Mouse (Mus musculus) cortical plate, adult 2 months (tissue): ENCODE results near the gene Rpsa. TPM values are rescaled to one million over a fixed set of nuclear protein-coding genes. Genes with fewer than 3 reads are reported as not detected.

Experiments used
- H3K27ac ChIP-seq: fragments of 200-500 bp; 2 replicates; pipeline ENCODE4 v1.5.1; 2012; ENCODE audit warnings: low read length, control low read depth, inconsistent platforms; ENCODE audit not compliant: insufficient read depth
- H3K4me1 ChIP-seq: fragments of 200-500 bp; 2 replicates; pipeline ENCODE4 v1.6.1; 2011; ENCODE audit warnings: low read length; ENCODE audit not compliant: control insufficient read depth, insufficient read depth
- H3K4me3 ChIP-seq: fragments of 200-500 bp; 2 replicates; pipeline ENCODE4 v1.5.1; 2011; ENCODE audit warnings: mild to moderate bottlenecking, low read length, control low read depth; ENCODE audit not compliant: insufficient read depth
- CTCF ChIP-seq: fragments of 200-500 bp; IDR thresholded peaks from 2 replicates; pipeline ENCODE4 v1.5.1; 2011; ENCODE audit warnings: mild to moderate bottlenecking, control low read depth, low read length; ENCODE audit not compliant: insufficient read depth; ENCODE audit errors: extremely low read depth
- POLR2A ChIP-seq: fragments of 200-500 bp; IDR thresholded peaks from 2 replicates; pipeline ENCODE4 v1.6.1; 2011; ENCODE audit warnings: mild to moderate bottlenecking, low read length, control low read depth; ENCODE audit not compliant: insufficient read depth; ENCODE audit errors: extremely low read depth
- polyA plus RNA-seq: library from polyadenylated mRNA; depleted of rRNA; stranded (reverse); fragments of >200 nt; gene quantifications from 2 replicates; pipeline ENCODE4 v1.2.3, GENCODE M21; 2012

The Rpsa gene
- polyA plus RNA-seq, 1 experiment = 968 TPM

DNA sequence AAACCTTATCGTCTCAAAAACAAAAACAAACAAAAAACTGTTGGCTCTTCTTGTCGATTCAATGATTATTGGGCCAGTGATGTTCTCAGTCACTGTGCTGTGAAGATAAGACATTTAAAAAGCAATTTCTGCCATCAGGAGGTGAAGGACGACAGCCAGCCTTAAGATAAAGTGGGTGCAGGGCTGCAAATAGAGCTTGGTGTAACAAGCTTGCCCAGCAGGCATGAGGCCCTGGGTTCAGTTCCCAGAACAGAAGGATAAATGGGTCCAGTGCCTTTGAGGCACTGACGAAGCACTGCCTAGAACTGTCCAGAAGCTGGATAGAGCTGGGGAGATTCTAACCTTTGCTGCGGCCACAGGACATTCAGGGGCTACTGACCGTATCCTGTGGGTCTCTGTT is 15.0 kb upstream of the Rpsa start:
- TF ChIP-seq POLR2A (no peak), CTCF (no peak)

DNA sequence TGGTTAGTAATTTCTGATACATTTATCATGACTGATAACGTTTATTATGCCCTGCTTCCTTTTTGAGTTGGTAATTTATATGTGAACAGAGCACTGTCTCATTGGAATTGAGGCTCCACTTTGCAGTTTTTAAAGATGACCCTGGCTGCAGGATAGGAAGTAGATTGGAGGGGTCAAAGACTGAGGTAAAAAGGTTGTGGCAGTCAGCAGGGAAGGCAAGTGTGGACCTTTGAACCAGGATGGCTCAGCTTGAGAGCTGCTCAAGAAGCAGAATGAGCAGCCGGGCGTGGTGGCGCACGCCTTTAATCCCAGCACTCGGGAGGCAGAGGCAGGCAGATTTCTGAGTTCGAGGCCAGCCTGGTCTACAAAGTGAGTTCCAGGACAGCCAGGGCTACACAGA is 14.0 kb upstream of the Rpsa start:
- no peaks in the 10 kb centered on the region for H3K4me1 ChIP-seq
- TF ChIP-seq POLR2A = no peak
- TF ChIP-seq CTCF = no peak
- H3K27ac ChIP-seq = no peak overlapping the region
- H3K4me3 ChIP-seq = no peak overlapping the region

More for the DNA sequence above, 15.0 kb upstream of the Rpsa start:
- Histone ChIP-seq H3K4me1 (no peaks in the 10 kb centered on the region), H3K4me3 (no peak overlapping the region), H3K27ac (no peak overlapping the region)

DNA sequence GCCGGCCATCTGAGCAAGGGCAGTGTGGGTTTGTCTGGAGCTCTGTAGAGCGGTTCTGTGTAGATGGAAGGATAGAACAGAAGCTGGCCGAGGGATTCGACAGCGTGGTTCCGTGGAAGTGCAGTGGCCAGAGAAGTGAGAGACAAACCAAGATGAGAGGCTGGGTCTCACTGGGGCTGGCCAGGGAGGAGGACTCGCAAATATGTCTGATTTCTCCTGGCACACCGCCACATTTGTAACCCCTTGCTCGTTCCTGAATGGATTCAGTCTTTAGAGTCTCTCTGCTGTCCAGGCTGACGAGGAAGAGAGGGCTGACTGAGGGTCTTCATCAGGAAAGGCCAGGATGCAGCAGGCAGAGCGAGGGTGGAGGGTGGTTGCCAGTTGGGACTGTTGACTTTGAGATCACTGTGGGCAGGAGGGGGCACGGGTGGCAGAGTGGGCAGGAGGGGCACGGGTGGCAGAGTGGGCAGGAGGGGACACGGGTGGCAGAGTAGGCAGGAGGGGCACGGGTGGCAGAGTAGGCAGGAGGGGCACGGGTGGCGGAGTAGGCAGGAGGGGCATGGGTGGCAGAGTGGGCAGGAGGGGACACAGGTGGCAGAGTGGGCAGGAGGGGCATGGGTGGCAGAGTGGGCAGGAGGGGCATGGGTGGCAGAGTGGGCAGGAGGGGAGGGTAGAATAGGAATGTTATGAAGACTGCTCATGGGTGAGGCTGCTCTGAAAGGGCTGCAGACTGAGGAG is 13.3 kb upstream of the Rpsa start:
- TF ChIP-seq CTCF (no peak), POLR2A (no peak)
- H3K4me3 ChIP-seq = no peak overlapping the region

DNA sequence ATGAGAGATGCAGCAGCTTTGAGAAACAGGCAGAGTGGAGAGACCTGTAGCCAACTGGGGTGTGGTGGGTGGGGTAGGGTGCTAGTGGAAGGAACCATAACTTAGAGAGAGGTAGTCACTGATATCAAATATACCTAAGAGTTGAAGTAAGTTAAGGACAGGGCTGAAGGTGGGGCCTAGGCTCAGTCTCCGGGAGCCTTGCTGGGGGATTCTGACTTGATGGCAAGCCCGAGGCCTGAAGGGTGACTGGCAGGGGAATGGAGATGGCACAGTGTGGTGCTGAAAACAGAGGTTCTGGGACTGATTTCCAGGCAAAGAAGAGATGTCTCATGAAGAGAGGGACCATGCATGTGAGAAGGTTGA is 12.7 kb upstream of the Rpsa start:
- H3K4me1 ChIP-seq = no peaks in the 10 kb centered on the region
- TF ChIP-seq POLR2A = no peak
- TF ChIP-seq CTCF = no peak
- no peak overlapping the region for H3K4me3 ChIP-seq
- H3K27ac ChIP-seq = no peak overlapping the region

More for the DNA sequence above, 13.3 kb upstream of the Rpsa start:
- Histone ChIP-seq H3K4me1 (no peaks in the 10 kb centered on the region), H3K27ac (no peak overlapping the region)

DNA sequence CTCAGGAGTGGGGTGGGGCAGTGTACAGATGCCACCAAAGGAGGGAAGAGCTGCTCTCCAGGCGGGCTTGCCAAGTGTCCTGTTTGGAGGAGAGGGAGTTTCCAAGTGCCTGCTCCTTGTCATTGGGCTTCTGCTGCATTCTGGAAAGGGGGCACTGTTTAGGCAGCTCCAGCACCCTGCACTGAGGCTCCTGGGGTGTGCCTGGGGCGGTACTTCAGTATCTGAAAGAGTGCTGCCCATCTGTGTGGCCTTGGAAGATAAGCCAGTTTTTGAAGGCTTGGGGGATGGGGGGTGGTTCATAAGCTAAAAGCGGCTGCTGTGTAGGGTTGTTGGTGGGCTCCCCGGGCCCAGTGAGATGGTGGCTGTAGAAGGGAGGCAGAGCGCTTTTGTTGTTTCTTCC is 11.9 kb upstream of the Rpsa start:
- H3K4me1 ChIP-seq = no peaks in the 10 kb centered on the region
- TF ChIP-seq POLR2A = no peak
- TF ChIP-seq CTCF = no peak
- H3K4me3 ChIP-seq = no peak overlapping the region
- no peak overlapping the region for H3K27ac ChIP-seq

DNA sequence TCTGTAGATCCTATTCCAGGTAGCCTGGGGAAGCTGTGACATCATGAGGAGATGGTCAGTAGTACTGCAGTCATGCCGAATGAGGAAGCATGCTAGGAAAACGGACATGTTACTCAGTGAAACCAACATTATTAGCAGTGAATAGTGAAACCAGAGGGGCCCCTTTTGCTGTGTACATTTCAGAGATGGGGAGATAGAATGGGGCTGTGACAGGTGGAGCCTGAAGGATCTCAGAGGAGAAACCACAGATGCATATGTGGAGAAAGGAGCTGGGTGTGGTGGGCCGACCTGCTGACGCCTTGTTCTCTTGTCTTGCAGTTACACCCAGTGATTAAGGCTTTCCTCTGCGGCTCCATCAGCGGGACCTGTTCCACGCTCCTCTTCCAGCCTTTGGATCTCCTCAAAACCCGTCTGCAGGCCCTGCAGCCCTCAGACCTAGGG is 11.3 kb upstream of the Rpsa start:
- no peak overlapping the region for H3K4me3 ChIP-seq
- no peaks in the 10 kb centered on the region for H3K4me1 ChIP-seq
- H3K27ac ChIP-seq = no peak overlapping the region
- TF ChIP-seq POLR2A (no peak), CTCF (no peak)

DNA sequence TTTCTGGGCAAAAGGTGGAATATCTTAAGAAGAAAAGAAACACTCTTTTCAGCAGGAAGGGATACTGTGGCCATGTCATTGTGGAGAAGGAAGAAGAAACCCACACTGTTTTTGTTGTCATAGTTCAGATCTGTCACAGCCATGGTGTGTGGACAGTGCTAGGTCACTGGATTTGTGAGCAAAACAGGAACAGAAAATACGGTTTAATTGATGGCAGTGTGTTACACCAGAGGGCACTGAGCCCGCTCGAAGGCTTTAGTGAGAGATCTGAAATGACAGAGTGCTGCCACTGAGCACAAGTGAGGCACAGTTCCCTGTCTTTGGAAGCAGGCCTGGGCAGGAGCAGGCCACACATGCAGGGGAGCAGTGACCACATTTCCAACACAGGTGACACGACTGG is 9.3 kb upstream of the Rpsa start:
- Histone ChIP-seq H3K4me1 (no peaks in the 10 kb centered on the region), H3K4me3 (no peak overlapping the region), H3K27ac (no peak overlapping the region)
- TF ChIP-seq CTCF (no peak), POLR2A (no peak)

DNA sequence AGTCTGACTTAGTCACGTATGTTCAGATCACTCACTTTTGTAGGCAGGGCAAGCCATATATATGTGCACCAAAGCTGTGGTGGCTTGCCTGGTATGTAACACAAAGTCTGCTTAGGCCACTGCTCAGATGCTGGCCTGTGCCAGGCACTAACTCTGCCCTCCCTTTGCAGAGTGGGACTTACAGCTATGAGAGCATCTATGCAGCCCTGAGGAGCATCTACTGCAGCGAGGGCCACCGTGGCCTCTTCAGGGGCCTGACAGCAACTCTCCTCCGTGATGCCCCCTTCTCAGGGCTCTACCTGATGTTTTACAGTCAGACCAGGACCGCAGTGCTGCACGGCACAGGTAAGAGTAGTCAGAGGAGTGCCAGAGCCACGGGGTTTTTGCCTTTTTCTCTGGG is 7.0 kb upstream of the Rpsa start:
- TF ChIP-seq POLR2A (no peak), CTCF (no peak)
- Histone ChIP-seq H3K27ac (no peak overlapping the region), H3K4me1 (no peaks in the 10 kb centered on the region), H3K4me3 (no peak overlapping the region)

DNA sequence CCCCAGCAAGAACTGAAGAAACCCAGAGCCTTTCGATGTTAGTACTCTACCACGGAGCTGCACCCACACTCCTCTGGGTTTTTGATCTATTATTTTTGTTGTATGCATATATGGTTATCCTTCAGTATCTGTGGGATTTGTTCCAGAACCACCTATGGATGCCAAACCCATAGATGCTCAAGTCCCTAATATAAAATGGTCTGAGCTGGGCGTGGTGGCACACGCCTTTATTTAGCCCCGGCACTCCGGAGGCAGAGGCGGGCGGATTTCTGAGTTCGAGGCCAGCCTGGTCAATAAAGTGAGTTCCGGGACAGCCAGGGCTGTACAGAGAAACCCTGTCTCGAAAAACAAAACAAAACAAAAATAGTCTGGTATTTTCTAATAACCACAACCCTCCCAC is 621 bp upstream of the Rpsa start:
- TF ChIP-seq POLR2A = no peak
- TF ChIP-seq CTCF = no peak
- Histone ChIP-seq H3K4me3 (peak overlapping the region; percentile 65; the same call in 1 of the 2 replicates), H3K27ac (no peak overlapping the region), H3K4me1 (peaks cover 7% of the 10 kb centered on the region)

DNA sequence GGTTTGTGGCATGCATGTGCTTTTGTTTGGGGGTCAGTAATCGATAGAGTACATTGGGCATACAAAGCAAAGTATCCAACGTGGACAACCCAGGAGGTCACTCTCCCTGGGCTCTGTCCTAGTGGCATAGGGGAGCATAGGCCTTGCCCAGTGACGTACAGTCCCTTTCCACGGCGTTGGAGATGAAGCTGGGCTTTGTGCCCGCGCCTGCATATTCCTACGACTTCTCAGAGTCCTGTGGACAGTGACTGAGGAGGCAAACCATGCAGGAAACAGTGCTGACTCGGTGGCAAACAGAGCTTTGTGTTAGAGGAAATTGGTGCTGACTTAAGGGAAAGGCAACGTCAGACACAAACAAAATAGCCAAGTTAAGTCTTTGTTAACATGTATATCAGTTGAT is 1.8 kb downstream of the Rpsa start:
- peaks cover 7% of the 10 kb centered on the region for H3K4me1 ChIP-seq
- H3K27ac ChIP-seq = no peak overlapping the region
- peak overlapping the region; percentile 65; the same call in 1 of the 2 replicates for H3K4me3 ChIP-seq
- no peak for TF ChIP-seq POLR2A
- no peak for TF ChIP-seq CTCF

DNA sequence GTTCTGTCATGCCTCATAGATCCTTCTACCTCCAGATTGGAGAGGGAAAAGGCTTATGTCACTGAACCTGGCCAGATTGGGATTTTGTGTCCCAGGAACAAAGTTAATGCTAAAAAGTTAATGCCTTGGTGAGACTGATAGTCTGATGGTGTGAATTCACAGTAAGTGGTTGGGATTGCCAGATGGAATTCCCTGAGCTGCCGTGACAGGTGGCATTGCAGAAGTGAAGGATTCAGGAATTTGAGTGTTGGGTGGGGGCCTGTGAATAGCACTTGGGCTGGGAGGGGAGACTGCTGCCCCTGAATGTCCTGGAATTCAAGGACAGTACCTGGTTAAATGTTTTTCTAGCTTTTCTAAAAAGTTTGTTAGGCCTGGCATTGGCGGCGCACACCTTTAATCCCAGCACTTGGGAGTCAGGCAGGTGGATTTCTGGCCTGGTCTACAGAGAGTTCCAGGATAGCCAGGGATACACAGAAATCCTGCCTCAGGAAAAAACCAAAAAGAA is 4.3 kb downstream of the Rpsa start:
- H3K4me3 ChIP-seq = no peak overlapping the region
- H3K4me1 ChIP-seq = peaks cover 7% of the 10 kb centered on the region
- no peak overlapping the region for H3K27ac ChIP-seq
- TF ChIP-seq CTCF = no peak
- TF ChIP-seq POLR2A = no peak
